Mouse (Mus musculus) liver, embryonic 16.5 days (tissue): ENCODE data around the gene Slc30a7. TPM values are rescaled to one million over a fixed set of nuclear protein-coding genes. Genes with fewer than 3 reads are reported as not detected.

Experiments used
- ATAC-seq: fragments of 200-750 bp; cut with Nextera tagmentation; 2 replicates; pipeline ENCODE4 v1.8.0; 2017; ENCODE audit warnings: low read depth, mild to moderate bottlenecking, moderate number of reproducible peaks, moderate library complexity
- H3K27ac ChIP-seq: fragments of 300-500 bp; sonication (generic); 2 replicates; pipeline ENCODE4 v1.5.1; 2014; ENCODE audit warnings: mild to moderate bottlenecking, low read length
- H3K27me3 ChIP-seq: fragments of 300-500 bp; sonication (generic); 2 replicates; pipeline ENCODE4 v1.6.1; 2014; ENCODE audit warnings: low read depth, low read length, mixed read lengths; ENCODE audit not compliant: control insufficient read depth, insufficient read depth
- H3K36me3 ChIP-seq: fragments of 300-500 bp; sonication (generic); 2 replicates; pipeline ENCODE4 v1.6.1; 2014; ENCODE audit warnings: mild to moderate bottlenecking; ENCODE audit not compliant: control insufficient read depth, insufficient read depth
- H3K4me1 ChIP-seq: fragments of 300-500 bp; sonication (generic); 2 replicates; pipeline ENCODE4 v1.6.1; 2014; ENCODE audit warnings: low read depth, low read length, mixed read lengths; ENCODE audit not compliant: control insufficient read depth
- H3K4me2 ChIP-seq: fragments of 300-500 bp; sonication (generic); 2 replicates; pipeline ENCODE4 v1.6.1; 2014; ENCODE audit warnings: low read depth, low read length, mixed read lengths
- H3K4me3 ChIP-seq: fragments of 300-500 bp; sonication (generic); 2 replicates; pipeline ENCODE4 v1.5.1; 2014; ENCODE audit warnings: low read depth, mild to moderate bottlenecking, low read length
- H3K9ac ChIP-seq: fragments of 300-500 bp; sonication (generic); 2 replicates; pipeline ENCODE4 v1.6.1; 2014; ENCODE audit warnings: low read depth, low read length
- H3K9me3 ChIP-seq: fragments of 300-500 bp; sonication (generic); replicated peaks from 2 replicates; pipeline ENCODE4 v1.6.1; 2016; ENCODE audit warnings: low read length; ENCODE audit not compliant: control insufficient read depth
- WGBS: fragments of 180-500 bp; shearing (Covaris S2); extraction: QIAGEN DNeasy Blood & Tissue Kit; methylation state at CpG from one replicate; pipeline ENCODE4 v1.1.7; 2014; ENCODE audit not compliant: insufficient replicate concordance; 5-methylcytosine and 5-hydroxymethylcytosine counted together
- polyA plus RNA-seq: library from polyadenylated mRNA; unstranded; fragments of >200 nt; fragmentation: Nextera tagmentation; extraction: Ambion mirVana; gene quantifications from 2 replicates; pipeline ENCODE4 v1.2.1, GENCODE M21; 2015

The Slc30a7 gene
- polyA plus RNA-seq, 1 experiment from 2014 or later: 10.2 TPM

GRCm38 (mm10) chr3:116006284-116006977, 775 bp downstream of the Slc30a7 start:
- peaks cover 2% of the 10 kb centered on the region; the same call in 1 of the 2 replicates for H3K36me3 ChIP-seq
- H3K27ac ChIP-seq: peak overlapping the region; percentile 72
- H3K9ac ChIP-seq: peak overlapping the region; percentile 79
- WGBS: 4% methylated on average over 12 of the region's 12 CpGs
- H3K9me3 ChIP-seq: no peaks in the 10 kb centered on the region
- peak overlapping the region; percentile 99 for H3K4me2 ChIP-seq
- H3K4me1 ChIP-seq: peaks cover 14% of the 10 kb centered on the region
- peak; percentile 20; the same call in 1 of the 2 replicates for ATAC-seq
- H3K4me3 ChIP-seq: peak overlapping the region; percentile 84
- no peaks in the 10 kb centered on the region for H3K27me3 ChIP-seq

- H3K36me3 ChIP-seq: peaks cover 7% of the 10 kb centered on the region
- no peaks in the 10 kb centered on the region for H3K9me3 ChIP-seq
- 71% methylated on average over 5 of the region's 5 CpGs for WGBS
- H3K4me1 ChIP-seq: peaks cover under 1% of the 10 kb centered on the region; the same call in 1 of the 2 replicates
- H3K9ac ChIP-seq: no peak overlapping the region
- ATAC-seq: no peak
- no peak overlapping the region for H3K4me3 ChIP-seq
- no peak overlapping the region for H3K4me2 ChIP-seq
- H3K27me3 ChIP-seq: no peaks in the 10 kb centered on the region
- no peak overlapping the region for H3K27ac ChIP-seq
Observed at GRCm38 (mm10) chr3:115996929-115997328, 10.3 kb downstream of the Slc30a7 start.

GRCm38 (mm10) chr3:115993025-115993424, 14.2 kb downstream of the Slc30a7 start:
- H3K9me3 ChIP-seq: no peaks in the 10 kb centered on the region
- peak; percentile 68 for ATAC-seq
- no peak overlapping the region for H3K4me3 ChIP-seq
- H3K36me3 ChIP-seq: peaks cover 9% of the 10 kb centered on the region
- H3K27me3 ChIP-seq: no peaks in the 10 kb centered on the region
- peaks cover 3% of the 10 kb centered on the region; the same call in 1 of the 2 replicates for H3K4me1 ChIP-seq
- no peak overlapping the region for H3K27ac ChIP-seq
- H3K4me2 ChIP-seq: no peak overlapping the region
- H3K9ac ChIP-seq: no peak overlapping the region
- WGBS: 70% methylated on average over 10 of the region's 10 CpGs

GRCm38 (mm10) chr3:115992588-115992987, 14.6 kb downstream of the Slc30a7 start:
- Histone ChIP-seq H3K4me3 (no peak overlapping the region), H3K4me2 (no peak overlapping the region), H3K36me3 (peaks cover 5% of the 10 kb centered on the region), H3K27me3 (no peaks in the 10 kb centered on the region), H3K4me1 (peaks cover 3% of the 10 kb centered on the region; the same call in 1 of the 2 replicates), H3K9me3 (no peaks in the 10 kb centered on the region), H3K27ac (no peak overlapping the region), H3K9ac (no peak overlapping the region)
- 60% methylated on average over 4 of the region's 4 CpGs for WGBS
- ATAC-seq: no peak

GRCm38 (mm10) chr3:115992103-115992502, 15.1 kb downstream of the Slc30a7 start:
- H3K27ac ChIP-seq: no peak overlapping the region
- H3K36me3 ChIP-seq: peaks cover 5% of the 10 kb centered on the region
- no peaks in the 10 kb centered on the region for H3K27me3 ChIP-seq
- H3K4me3 ChIP-seq: no peak overlapping the region
- H3K4me2 ChIP-seq: no peak overlapping the region
- H3K4me1 ChIP-seq: peaks cover 3% of the 10 kb centered on the region; the same call in 1 of the 2 replicates
- 38% methylated on average over 4 of the region's 4 CpGs for WGBS
- H3K9me3 ChIP-seq: no peaks in the 10 kb centered on the region
- H3K9ac ChIP-seq: no peak overlapping the region
- ATAC-seq: no peak

GRCm38 (mm10) chr3:115985183-115985892, 21.9 kb downstream of the Slc30a7 start:
- Histone ChIP-seq H3K27ac (no peak overlapping the region), H3K4me1 (no peaks in the 10 kb centered on the region), H3K9ac (no peak overlapping the region), H3K36me3 (peaks cover 7% of the 10 kb centered on the region), H3K4me3 (no peak overlapping the region), H3K4me2 (no peak overlapping the region), H3K9me3 (no peaks in the 10 kb centered on the region), H3K27me3 (no peaks in the 10 kb centered on the region)
- 48% methylated on average over 9 of the region's 9 CpGs for WGBS
- no peak for ATAC-seq

GRCm38 (mm10) chr3:115984653-115985052, 22.6 kb downstream of the Slc30a7 start:
- H3K4me2 ChIP-seq: no peak overlapping the region
- no peak overlapping the region for H3K4me3 ChIP-seq
- H3K27me3 ChIP-seq: no peaks in the 10 kb centered on the region
- H3K9me3 ChIP-seq: no peaks in the 10 kb centered on the region
- no peaks in the 10 kb centered on the region for H3K4me1 ChIP-seq
- no peak for ATAC-seq
- H3K9ac ChIP-seq: no peak overlapping the region
- peaks cover 4% of the 10 kb centered on the region for H3K36me3 ChIP-seq
- no peak overlapping the region for H3K27ac ChIP-seq
- 82% methylated on average over 9 of the region's 9 CpGs for WGBS

- Histone ChIP-seq H3K9ac (no peak overlapping the region), H3K36me3 (peaks cover 4% of the 10 kb centered on the region; the same call in 1 of the 2 replicates), H3K9me3 (no peaks in the 10 kb centered on the region), H3K4me1 (no peaks in the 10 kb centered on the region), H3K4me2 (no peak overlapping the region), H3K27ac (no peak overlapping the region), H3K27me3 (no peaks in the 10 kb centered on the region), H3K4me3 (no peak overlapping the region)
- 87% methylated on average over 8 of the region's 8 CpGs for WGBS
- ATAC-seq: no peak
Observed at GRCm38 (mm10) chr3:115983217-115983616, 24.0 kb downstream of the Slc30a7 start.

- Histone ChIP-seq H3K4me2 (no peak overlapping the region), H3K27me3 (no peaks in the 10 kb centered on the region), H3K4me1 (no peaks in the 10 kb centered on the region), H3K4me3 (no peak overlapping the region), H3K9ac (no peak overlapping the region), H3K9me3 (no peaks in the 10 kb centered on the region), H3K36me3 (peaks cover 2% of the 10 kb centered on the region; the same call in 1 of the 2 replicates), H3K27ac (no peak overlapping the region)
- no peak for ATAC-seq
- WGBS: 26% methylated on average over 1 of the region's 1 CpGs
Observed at GRCm38 (mm10) chr3:115979000-115979399, 28.2 kb downstream of the Slc30a7 start.
